Mouse (Mus musculus) kidney, postnatal 10 days (tissue): Measurements from ENCODE around the gene Camk1d.
"Not testable (repeated sequence)": the region's sequence is repeated elsewhere in the genome, so short reads cannot be mapped to it uniquely, and the experiment has no call there.

Experiments used
- DNase-seq: peaks from one replicate; pipeline ENCODE4 v3.0.0; 2021; ENCODE audit warnings: mixed read lengths

Camk1d gene

DNA sequence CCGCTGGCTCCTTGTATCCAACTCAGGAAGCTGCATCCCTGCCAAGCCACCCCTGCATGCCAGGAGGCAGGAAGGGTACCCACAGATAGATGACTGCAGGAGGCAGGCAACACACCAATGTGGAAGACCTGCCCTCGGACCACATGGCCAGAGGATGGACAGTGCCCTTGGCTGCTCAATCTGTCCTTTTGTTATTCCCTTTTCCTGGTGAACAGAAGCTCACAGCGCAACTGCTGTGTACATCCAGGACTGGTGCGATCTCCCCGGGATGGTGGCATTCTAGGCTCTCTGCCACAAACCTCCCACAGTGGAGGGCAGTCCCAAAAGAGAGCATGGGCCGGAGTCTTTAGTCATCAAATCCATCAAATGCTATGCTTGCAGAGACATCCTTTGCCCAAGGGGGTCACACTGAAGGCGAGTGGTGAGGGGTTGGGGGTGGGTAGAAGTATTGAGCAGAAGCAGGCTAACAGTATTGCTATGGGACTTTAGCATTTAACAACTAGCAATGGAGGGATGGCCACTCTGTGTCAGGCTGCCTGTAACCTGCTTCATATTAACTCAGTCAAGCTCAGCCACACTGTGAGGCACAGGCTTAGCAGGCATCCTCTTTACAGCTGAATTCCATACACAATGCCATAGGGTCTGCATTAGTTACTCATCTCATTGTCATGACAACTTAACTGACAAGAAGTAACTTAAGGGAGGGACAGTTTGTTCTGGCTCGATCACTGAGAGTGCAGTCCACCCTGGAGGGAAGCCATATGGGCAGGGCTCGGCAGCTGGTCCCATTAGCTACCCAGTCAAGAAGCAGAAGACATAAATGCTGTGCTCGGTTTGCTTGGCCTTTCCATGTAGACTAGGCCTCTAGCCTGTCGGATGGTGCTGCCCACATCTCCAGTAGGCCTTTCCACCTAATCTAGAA, 106.1 kb downstream of the Camk1d start:
- DNase-seq, result no peak

DNA sequence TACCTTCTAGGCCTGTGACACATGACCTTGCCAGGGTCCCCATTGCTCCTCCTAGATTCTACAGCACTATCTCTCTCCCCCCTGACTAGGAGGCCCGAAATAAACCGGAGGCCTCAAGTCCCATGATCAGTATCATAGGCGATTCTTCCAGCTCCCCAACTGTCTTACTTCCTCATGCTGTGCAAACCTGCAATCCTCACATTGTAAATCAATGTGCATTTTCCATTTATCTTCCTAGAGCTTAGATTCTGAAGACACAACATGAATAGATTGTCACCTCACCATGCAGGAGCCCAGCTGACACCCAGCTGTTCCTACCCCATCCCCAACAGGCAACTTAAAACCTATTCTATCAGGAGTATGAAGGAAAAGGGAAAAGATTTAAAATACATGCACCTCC, 108.5 kb downstream of the Camk1d start:
- no peak for DNase-seq

- no peak for DNase-seq
Measured at GRCm38 (mm10) chr2:5602044-5602443, 112.3 kb downstream of the Camk1d start.

GRCm38 (mm10) chr2:5601243-5601642, 113.1 kb downstream of the Camk1d start:
- DNase-seq, result not testable (repeated sequence)

- DNase-seq, result no peak
Measured at GRCm38 (mm10) chr2:5600183-5600962, 113.9 kb downstream of the Camk1d start.

DNA sequence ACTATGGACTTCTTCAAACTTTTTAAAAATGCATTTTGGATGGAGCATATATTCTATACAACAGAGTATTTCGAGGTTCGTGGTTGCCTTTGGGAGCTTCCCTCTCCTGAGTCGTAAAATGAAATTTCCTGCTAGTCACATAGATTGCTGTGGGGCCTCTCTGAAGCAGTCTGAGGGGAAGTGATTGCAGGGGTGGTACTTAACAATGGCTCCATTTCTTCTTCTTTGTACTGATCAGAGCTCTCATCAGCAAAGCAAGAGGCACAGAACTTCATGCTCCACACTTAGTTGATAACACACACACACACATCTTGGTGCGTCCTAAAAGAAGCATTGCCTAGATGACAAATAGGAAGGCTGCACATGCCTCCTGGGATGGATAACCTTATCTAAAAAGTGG, 114.6 kb downstream of the Camk1d start:
- no peak for DNase-seq

GRCm38 (mm10) chr2:5598533-5598932, 115.8 kb downstream of the Camk1d start:
- DNase-seq, result no peak

DNA sequence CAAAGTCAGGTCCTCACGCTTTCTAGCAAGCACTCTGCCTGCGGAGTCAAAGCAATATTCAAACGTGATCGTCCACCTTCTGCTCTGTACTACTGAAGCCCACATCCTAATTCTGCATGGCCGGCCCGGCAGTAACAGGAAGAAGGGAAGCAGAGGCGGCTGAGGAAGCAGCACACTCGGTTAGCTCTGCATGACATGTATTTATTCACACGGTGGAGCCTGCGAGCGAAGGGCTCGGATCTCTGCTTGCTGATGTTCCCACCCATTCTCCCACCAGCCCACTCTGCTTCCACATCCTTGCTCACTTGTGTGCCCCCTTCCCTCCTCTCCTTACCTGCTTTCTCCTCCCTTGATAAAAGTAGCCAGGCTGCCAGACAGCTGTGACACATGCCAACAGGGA, 117.4 kb downstream of the Camk1d start:
- DNase-seq, result peak; percentile 41

DNA sequence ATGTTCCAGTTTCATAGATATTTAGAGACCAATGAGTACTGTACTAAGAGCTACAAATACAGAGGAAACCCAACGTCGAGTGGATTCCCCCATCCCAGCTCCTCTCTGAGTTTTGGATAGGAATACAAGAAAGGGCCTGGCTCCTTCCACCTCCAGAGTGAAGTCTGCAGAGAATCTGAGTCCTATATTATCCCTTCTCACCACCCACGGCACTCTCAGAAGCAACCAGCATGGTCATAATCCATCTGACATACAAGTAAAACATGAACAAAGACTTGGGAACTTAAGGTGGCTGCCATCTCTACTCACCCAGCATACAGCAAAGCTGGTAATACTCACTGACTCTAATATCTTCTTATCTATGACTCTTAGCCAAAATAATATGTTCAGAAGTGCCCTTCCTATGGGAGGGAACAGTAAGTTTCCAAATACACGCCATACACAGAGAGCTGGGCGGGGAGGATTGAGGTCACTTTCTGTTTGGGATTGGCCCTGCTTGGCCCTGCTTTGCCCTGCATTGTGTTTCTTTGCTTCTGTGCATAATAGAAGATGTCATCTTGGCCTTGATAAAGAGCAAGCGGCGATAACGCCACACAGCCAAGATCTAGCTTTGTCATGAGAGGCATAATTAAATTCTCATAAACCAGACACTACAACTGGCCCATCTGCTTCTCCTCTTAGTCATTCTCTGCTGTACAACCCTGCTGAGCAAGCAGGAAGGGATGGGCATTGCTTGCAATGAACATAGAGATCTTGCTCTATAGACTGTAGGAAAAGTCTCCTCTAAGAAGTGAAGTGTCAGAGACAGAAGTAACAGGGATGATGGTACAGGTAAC, 118.7 kb downstream of the Camk1d start:
- DNase-seq, result no peak

- DNase-seq, result no peak
Measured at GRCm38 (mm10) chr2:5592461-5593136, 121.7 kb downstream of the Camk1d start.

DNA sequence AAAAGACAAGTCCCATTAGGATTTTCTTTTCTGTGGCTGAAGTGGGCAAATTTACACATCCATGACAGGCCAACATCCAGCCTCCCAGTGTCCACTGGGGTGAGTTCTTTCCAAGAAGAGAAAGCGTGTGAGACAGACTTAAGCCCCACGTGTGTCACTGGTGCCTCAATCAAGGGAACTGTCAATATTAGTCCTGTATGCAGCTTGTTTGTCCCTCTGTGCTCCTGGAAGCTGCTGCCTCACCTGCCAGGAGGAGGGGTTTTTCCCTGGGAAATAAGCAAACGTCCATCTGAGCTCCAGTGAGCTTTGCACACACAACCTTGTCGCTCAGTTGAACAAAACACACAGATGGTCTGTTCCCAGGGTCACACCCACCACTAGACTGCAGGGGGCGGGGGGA, 124.2 kb downstream of the Camk1d start:
- no peak for DNase-seq

- no peak for DNase-seq
Measured at GRCm38 (mm10) chr2:5589163-5589562, 125.2 kb downstream of the Camk1d start.

DNA sequence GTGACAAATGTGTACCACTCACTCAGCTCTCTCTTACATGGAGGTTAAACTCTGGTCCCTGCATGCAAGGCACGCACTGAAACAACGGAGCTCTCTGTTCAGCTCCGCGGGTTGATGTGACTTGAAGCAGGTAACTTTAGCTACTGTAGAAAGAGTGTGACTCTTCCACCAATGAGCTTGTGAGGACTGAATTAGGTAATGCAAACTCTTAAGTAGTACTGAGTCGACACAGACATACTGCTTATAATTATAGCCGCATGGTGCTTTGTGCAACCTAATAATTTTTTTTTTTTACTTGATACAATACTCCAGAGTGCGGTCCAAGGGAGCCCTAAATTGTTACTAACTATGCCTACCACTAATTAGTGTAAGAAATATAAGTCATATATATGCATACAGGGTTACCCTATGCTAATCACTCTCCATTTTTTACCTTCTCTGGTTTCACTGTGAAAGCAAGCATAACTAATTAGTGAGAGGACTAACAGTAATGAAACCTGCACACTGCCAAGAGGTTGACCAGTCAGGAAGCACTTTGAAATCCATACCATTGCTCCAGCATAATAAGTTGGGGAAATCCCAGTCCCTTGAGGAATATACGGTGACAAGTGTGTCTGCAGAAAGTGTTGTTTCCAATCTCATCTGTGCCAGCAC, 125.9 kb downstream of the Camk1d start:
- DNase-seq, result no peak

DNA sequence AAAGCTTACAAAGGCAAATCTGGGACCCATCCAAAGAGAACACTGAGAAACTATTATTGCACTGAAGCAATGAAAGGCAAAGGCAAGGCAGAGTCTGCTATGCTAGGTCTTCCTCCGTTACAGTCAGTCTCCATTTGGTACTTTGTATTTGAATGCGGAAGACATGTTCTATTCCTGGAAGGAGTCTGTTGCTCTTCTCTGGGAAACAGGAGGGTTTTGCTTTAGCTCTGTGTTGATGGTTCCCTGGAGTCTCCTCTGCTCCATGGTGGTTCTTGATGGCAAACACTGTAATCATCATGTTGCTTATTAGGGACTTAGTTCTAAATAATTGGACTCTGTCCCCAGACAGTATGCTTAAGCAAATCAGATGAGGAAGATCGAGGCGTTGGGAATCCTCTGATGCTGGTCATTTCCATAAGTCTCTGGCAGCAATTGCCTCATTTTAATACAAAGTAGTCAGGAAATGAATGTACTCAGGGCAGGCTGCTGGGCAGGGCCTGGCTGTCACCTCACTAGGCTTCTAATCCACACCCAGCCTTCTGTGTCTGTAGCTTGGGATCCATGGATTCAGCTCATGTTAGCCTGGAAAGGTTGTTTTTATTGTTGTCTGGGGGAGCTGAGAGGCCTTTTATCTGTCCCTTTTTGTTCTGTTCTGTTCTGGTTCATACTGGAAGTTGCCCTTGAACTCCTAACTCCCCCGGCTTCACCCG, 129.8 kb downstream of the Camk1d start:
- DNase-seq, result no peak

GRCm38 (mm10) chr2:5579391-5579790, 134.9 kb downstream of the Camk1d start:
- no peak for DNase-seq

DNA sequence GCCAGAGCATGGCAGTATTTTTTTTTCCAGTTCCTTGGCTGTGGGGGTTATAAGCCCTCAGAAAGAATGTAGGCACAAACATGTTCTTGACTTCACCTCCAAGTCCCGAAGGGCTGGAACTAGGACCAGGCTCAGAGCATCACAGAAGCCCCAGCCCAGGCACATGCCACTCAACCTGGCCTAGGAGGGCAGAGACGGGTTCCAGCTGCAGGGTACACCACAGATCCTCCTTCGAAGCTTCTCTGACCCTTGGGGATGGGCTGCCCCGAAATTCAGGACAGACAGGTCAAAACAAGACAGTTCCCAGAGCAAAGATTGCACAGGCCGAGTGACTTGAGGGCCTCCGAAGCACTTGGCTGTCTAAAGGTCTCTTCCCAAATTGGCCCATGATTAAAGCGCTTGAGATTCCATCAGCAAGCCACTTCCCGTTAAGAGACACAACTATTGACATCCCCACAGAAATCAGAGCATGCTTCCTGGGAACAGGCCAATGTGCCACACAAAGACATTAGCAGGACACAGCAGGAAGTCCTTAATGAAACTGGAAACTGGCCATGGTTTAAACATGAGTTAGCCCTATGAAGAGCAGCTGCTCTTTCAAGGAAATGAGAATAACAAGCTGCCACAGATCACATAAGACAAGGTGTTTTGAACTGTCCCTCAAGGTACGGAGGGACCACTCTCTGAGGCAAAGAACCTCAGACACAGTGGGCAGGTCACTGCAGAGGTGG, 136.8 kb downstream of the Camk1d start:
- DNase-seq, result peak; percentile 64

- DNase-seq, result no peak
Measured at GRCm38 (mm10) chr2:5572314-5573006, 141.9 kb downstream of the Camk1d start.

- no peak for DNase-seq
Measured at GRCm38 (mm10) chr2:5566611-5567010, 147.7 kb downstream of the Camk1d start.

DNA sequence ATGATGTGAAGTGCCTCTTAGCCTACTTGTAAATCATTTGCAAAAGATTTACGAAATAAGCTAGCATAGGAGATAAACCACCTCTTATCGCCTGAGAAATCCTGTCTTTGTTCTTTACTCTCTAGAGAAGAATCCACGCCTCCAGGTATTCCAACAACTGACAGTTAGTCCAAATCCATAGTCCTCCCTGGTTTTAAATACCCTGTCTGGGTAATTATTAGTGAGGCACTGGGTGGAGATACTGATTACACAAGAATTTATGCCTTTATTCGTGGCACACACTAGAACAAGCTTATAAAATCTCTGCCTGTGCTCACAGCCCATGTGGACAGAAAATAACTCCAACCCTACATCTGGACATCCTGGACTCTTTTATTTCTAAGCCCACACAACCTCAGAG, 150.6 kb downstream of the Camk1d start:
- DNase-seq, result no peak

- DNase-seq, result no peak
Measured at GRCm38 (mm10) chr2:5561446-5561845, 152.9 kb downstream of the Camk1d start.
